In genomic region chrX:134085453-134085852, GRCm38 (mm10) we compare ENCODE assay signal across 18 mouse cellular contexts.
"Had no signal": no experiment of that assay in that cellular context is flagged by ENCODE, and none has a peak within 500 bp of the region (broad histone marks: within the 10 kb centered on the region; RNA-seq: fewer than 3 reads in every experiment).

No protein-coding gene starts in this region.

- H3K9ac ChIP-seq: liver, embryonic 13.5 days; midbrain, embryonic 12.5 days; neural tube, embryonic 13.5 days had no signal

- H3K4me2 ChIP-seq: liver, embryonic 13.5 days; midbrain, embryonic 12.5 days; neural tube, embryonic 13.5 days had no signal

- H3K27ac ChIP-seq: kidney, postnatal 0 days; left cerebral cortex, adult 2 months; liver, embryonic 13.5 days; midbrain, embryonic 12.5 days; neural tube, embryonic 13.5 days; stomach, postnatal 0 days had no signal

- ATAC-seq: intestine, postnatal 0 days; midbrain, embryonic 16.5 days had no signal

- H3K27me3 ChIP-seq: liver, embryonic 13.5 days; neural tube, embryonic 13.5 days had no signal

- H3K4me1 ChIP-seq: liver, embryonic 13.5 days; midbrain, embryonic 12.5 days; neural tube, embryonic 13.5 days had no signal

- DNase-seq: layer of hippocampus, postnatal 36 days; liver, embryonic 13.5 days; lung, adult 2 months; lung, postnatal 14 days; lung, postnatal 4 days; right cerebral cortex, adult 18-20 months; right cerebral cortex, postnatal 14 days; right cerebral cortex, postnatal 4 days; thymus, adult 2 months; thymus, postnatal 14 days had no signal

- H3K4me3 ChIP-seq: left cerebral cortex, adult 2 months; liver, embryonic 13.5 days; midbrain, embryonic 12.5 days; myocyte; neural tube, embryonic 13.5 days had no signal

- H3K9me3 ChIP-seq: liver, embryonic 13.5 days; midbrain, embryonic 12.5 days; neural tube, embryonic 13.5 days had no signal
